Mouse (Mus musculus) cerebellum, adult 9-10 months (tissue): Measurements from ENCODE around the gene Cd209d.
"Not testable (repeated sequence)": the region's sequence is repeated elsewhere in the genome, so short reads cannot be mapped to it uniquely, and the experiment has no call there.

ENCODE experiments used
- DNase-seq: peaks from one replicate; pipeline ENCODE4 v3.0.0; 2022

Gene Cd209d

GRCm38 (mm10) chr8:3878455-3878854 is at the start of gene Cd209d:
Gene Cd209d (minus strand): TSS chr8:3878555.
- DNase-seq, result no peak

GRCm38 (mm10) chr8:3926744-3927143 is 48.4 kb upstream of the Cd209d start, which contains the start of gene Cd209b:
Gene Cd209b (minus strand): TSS chr8:3926844.
- no peak for DNase-seq

GRCm38 (mm10) chr8:3876121-3876520 is 2.2 kb downstream of the Cd209d start:
- peak; percentile 1 for DNase-seq

- DNase-seq, result not testable (repeated sequence)
These were observed 15.6 kb downstream of the Cd209d start for GRCm38 (mm10) chr8:3862736-3863135.

- no peak for DNase-seq
These were observed 24.1 kb downstream of the Cd209d start, which contains the start of gene Cd209e for GRCm38 (mm10) chr8:3854209-3854608. Gene Cd209e (minus strand): TSS chr8:3854309.
